Mouse (Mus musculus) left cerebral cortex, adult 6 months (tissue): ENCODE data around the gene Adgrd1. TPM values are rescaled to one million over a fixed set of nuclear protein-coding genes. Genes with fewer than 3 reads are reported as not detected.

Experiments used
- long read RNA-seq, 2 experiments: library from polyadenylated mRNA; unstranded; transcript quantifications; one replicate each; pipeline ENCODE4 v2.0.0; 2019 to 2020
- polyA plus RNA-seq: library from polyadenylated mRNA; unstranded; fragments of <200 nt; fragmentation: Nextera tagmentation; gene quantifications from 2 replicates; pipeline ENCODE4 v1.2.3, GENCODE M21; 2021

Gene Adgrd1
- polyA plus RNA-seq = 1.2 and 1.3 TPM in 2 replicates
- long read RNA-seq, experiment 1, partial matches to known transcripts = 2 of 6 reads
- long read RNA-seq, experiment 1, other reads (novel, unspliced or antisense) = 4 of 6 reads
- long read RNA-seq, experiment 2, partial matches to known transcripts = 2 of 5 reads
- long read RNA-seq, experiment 2, other reads (novel, unspliced or antisense) = 3 of 5 reads

GRCm38 (mm10) chr5:129096511-129096910 lies at the start of gene Adgrd1:
Gene Adgrd1, plus strand, starts transcription at chr5:129096750.

Other genes with a start within 250 kb of the Adgrd1 start
- gene Rimbp2, start 143.3 kb upstream of the Adgrd1 start, polyA plus RNA-seq = 5.2 and 8.1 TPM in 2 replicates
- 3.2 and 5.2 TPM in 2 replicates for gene Stx2, start 88.2 kb upstream of the Adgrd1 start, polyA plus RNA-seq
- 245 and 284 TPM in 2 replicates for gene Ran, start 76.7 kb upstream of the Adgrd1 start, polyA plus RNA-seq